Mouse (Mus musculus): ENCODE data around the gene Atp6v0e2.

Gene Atp6v0e2

DNA sequence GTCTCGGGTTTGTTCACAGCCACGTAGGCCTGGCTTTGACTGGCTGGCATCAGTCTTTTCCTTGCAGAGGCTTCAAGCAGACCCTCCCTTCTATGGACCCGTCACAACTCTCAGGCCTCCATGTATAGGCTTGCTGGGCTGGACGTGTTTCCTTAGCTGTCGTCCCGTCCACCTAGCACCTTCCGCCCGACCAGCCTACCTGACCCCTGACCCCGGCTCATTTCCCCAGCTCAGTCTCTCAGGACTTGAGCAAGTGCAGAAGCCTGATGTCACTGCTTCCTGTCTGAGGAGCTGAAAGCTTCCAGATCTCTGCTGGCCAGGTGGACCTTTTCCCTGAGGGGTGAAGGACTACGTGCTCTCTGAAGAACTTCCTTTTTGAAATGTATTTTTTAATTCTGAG is 35.9 kb downstream of the Atp6v0e2 start:
- no peak for DNase-seq (ENCODE audit: low spot score in 2 of 2)

DNA sequence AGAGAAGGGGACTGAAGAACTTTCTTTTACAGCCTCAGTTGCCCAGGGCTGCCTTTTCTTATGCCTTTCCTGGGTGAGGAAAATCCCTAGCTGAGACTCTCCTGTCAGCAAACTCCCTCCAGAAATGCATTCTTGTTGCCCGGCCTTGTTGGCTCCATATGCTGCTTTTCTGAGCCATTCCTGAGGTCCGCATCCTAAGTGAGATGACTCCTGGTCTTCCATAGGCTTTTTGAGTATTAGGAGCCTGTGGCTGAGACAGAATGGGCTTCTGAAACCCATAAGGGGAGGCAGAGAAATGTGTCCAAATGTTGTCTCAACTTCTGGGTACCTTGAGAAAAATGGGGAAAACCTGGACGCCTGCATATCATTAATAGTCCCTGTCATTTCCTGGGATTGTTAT is 36.6 kb downstream of the Atp6v0e2 start:
- no peak for DNase-seq (ENCODE audit: low spot score in 2 of 2)

DNA sequence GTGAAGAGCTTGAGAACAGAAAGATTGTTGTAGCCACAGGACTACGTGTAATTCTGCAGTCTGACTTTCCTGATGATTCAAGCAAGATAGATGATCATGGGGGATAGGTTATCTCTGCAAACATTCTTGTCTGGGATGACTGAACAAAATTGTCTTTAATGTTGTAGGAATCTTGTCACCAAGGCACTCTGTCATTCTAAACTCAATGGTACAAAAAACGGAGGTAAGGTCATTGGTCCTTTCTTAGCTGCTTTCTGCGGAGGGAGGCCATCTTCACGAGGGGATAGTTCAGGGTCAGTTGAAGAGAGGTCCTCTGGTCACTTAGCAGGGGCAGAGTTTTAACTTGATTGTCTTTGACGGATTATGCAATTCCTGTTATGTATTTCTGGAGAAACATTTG is 41.3 kb downstream of the Atp6v0e2 start:
- no peak for DNase-seq (ENCODE audit: low spot score in 2 of 2)

DNA sequence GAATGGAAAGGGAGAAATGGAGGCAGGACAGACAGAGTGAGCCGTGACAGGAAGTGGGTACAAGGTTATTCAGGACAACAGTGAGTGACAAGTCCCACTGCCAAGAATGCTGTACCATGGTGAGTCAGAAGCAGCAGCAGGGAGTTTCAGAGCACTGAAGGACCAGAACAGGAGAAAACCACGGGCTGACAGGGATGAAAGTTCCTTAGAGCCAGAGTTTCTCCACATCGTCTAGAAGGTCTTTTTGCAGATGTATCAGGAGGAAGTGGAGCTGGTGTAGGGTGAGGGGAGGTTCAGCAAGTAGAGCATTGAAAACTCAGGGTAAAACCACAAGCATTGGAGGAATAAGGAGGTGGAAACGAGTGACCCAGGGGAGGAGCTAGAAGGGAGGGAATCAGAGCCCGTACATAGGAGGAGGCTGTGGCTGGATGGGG is 41.8 kb downstream of the Atp6v0e2 start:
- no peak for DNase-seq (ENCODE audit: low spot score in 2 of 2)

DNA sequence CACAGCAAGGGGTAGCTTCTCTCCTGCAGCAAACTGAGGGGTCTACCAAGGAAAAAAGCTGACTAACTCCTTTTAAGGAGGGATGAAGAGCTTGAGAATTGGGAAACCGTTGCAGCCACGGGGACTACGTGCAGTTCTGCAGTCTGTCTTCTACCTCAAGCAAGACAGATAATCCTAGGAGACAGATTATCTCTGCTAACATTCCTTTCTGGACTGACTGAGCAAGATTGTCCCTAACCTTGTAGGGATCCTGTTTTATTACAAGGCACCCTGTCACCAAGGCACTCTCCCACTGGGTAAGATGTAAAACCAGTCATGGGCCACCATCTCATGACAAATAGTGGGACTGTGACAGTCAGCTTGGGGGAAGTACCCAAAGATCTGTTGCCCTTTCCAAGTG is 43.8 kb downstream of the Atp6v0e2 start:
- no peak for DNase-seq (ENCODE audit: low spot score in 2 of 2)

DNA sequence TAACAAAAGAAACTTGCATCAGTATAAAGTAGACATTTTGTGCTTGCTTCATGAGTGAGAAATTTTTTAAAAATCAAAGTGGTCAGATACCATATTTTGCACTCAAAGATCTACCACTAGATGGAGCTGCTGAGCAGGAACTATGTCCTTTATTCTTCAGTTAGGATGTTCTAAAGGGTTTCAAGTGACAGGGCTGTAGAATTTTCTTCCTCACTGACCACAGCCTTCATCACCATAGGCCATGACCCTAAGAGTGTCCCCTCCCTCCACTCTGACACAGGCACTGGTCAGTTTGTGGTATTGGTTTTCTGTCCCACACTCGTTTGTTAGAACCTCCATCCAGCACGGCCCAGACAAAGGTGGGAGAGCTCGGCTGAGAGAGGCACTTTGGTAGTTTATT is 44.6 kb downstream of the Atp6v0e2 start:
- DNase-seq (ENCODE audit: low spot score in 2 of 2): peak; percentile 43 to 48

DNA sequence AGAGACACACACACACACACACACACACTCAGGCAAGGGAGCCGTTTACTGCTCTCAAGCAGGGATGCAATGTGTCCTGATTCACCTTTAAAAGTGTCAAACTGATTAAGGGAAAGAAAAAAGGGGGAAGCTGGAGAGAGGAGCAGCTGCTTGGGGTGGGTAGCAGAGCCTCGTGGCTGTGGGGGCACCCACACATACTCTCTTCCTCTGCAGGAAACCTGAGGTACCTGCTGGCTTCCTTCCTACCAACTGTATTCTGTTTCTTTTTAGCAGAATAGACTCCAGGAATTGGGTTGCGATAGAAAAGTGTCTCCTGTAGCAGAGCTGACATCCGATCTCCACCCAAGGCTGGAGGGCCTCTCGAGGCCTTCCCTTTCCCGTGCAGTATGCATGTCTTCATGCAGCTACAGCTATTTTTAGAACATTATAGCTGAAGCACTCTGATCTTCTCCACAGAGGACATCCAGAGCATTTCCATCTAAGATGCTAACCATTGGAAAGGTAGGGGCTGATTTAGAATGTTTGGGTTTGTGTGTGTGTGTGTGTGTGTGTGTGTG is 51.9 kb downstream of the Atp6v0e2 start, which contains the start of gene Gm45021:
Gene Gm45021, plus strand, starts transcription at position 417 of the 557 bp plus-strand sequence.
- DNase-seq (ENCODE audit: low spot score in 2 of 2): no peak

All from natural killer cell, adult 2 months (primary cell).